In the genomic region with DNA sequence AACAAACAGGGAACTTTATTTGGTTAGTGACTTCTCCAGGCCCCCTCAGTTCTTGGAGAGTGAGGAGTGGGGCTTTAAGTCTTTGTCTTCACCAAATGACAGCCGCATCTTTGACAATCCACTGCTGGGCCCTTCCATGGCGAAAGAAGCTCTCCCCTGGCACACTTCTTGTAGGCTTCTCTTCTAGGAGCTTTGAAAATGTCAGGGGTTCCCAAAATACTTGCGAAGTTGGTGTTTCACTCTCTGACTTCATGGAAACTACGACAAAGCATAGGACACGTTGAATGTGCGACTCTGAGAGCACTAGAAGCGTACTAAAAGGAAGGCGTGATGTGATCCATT, we compare ENCODE assay signal across 8 mouse cellular contexts. TPM values are rescaled to one million over a fixed set of nuclear protein-coding genes. Genes with fewer than 3 reads are reported as not detected.
DNase-seq lines count a peak whose midpoint lies in the region; ATAC-seq and TF ChIP-seq lines count a peak whose summit lies in the region.

No protein-coding gene starts in this region.

- no peaks in the 10 kb centered on the region for H3K36me3 ChIP-seq in embryonic facial prominence, embryonic 12.5 days
- no peaks in the 10 kb centered on the region for H3K36me3 ChIP-seq in hindbrain, postnatal 0 days (ENCODE audit: insufficient read depth, low read length)
- H3K36me3 ChIP-seq in midbrain, postnatal 0 days (ENCODE audit: insufficient read depth, low read length): no peaks in the 10 kb centered on the region

- peaks cover 6% of the 10 kb centered on the region; the same call in 1 of the 2 replicates for H3K4me1 ChIP-seq in embryonic facial prominence, embryonic 12.5 days
- H3K4me1 ChIP-seq in hindbrain, postnatal 0 days (ENCODE audit: insufficient read depth, low read length): no peaks in the 10 kb centered on the region; the same call in 1 of the 2 replicates
- H3K4me1 ChIP-seq in midbrain, postnatal 0 days (ENCODE audit: insufficient read depth, low read length): no peaks in the 10 kb centered on the region

- H3K27me3 ChIP-seq in embryonic facial prominence, embryonic 12.5 days: no peaks in the 10 kb centered on the region
- H3K27me3 ChIP-seq in hindbrain, postnatal 0 days (ENCODE audit: insufficient read depth, low read length): no peaks in the 10 kb centered on the region
- no peaks in the 10 kb centered on the region for H3K27me3 ChIP-seq in midbrain, postnatal 0 days (ENCODE audit: insufficient read depth, low read length)

- H3K9ac ChIP-seq in embryonic facial prominence, embryonic 12.5 days: peak overlapping the region; percentile 64
- peak overlapping the region; percentile 86 for H3K9ac ChIP-seq in hindbrain, postnatal 0 days (replicated peaks; ENCODE audit: low read length)
- H3K9ac ChIP-seq in midbrain, postnatal 0 days (replicated peaks; ENCODE audit: low read length, poor library complexity, severe bottlenecking): peak overlapping the region; percentile 91; the same call in 1 of the 2 replicates

- H3K4me3 ChIP-seq in layer of hippocampus, adult 2 months: peak overlapping the region; percentile 96
- H3K4me3 ChIP-seq in embryonic facial prominence, embryonic 12.5 days: peak overlapping the region; percentile 56
- H3K4me3 ChIP-seq in hindbrain, postnatal 0 days (ENCODE audit: low read length): peak overlapping the region; percentile 81
- peak overlapping the region; percentile 73 for H3K4me3 ChIP-seq in midbrain, postnatal 0 days (ENCODE audit: low read depth, low read length)

- no peak for TF ChIP-seq CTCF in layer of hippocampus, adult 2 months (conservative IDR thresholded peaks at IDR 0.05)
- TF ChIP-seq CTCF in hindbrain, postnatal 0 days (IDR thresholded peaks at IDR 0.05; ENCODE audit: low read depth): no peak
- no peak for TF ChIP-seq CTCF in midbrain, postnatal 0 days (IDR thresholded peaks at IDR 0.05)

- 19% methylated on average over 8 of the region's 8 CpGs for WGBS in embryonic facial prominence, embryonic 12.5 days
- WGBS in hindbrain, postnatal 0 days: 16% methylated on average over 8 of the region's 8 CpGs
- WGBS in midbrain, postnatal 0 days: 17% methylated on average over 8 of the region's 8 CpGs

- peak overlapping the region; percentile 67; the same call in 1 of the 2 replicates for H3K27ac ChIP-seq in layer of hippocampus, adult 2 months
- H3K27ac ChIP-seq in embryonic facial prominence, embryonic 12.5 days: peak overlapping the region; percentile 98
- peak overlapping the region; percentile 92 for H3K27ac ChIP-seq in hindbrain, postnatal 0 days
- peak overlapping the region; percentile 90 for H3K27ac ChIP-seq in midbrain, postnatal 0 days (ENCODE audit: low read depth, low read length)

- H3K4me2 ChIP-seq in embryonic facial prominence, embryonic 12.5 days (replicated peaks): peak overlapping the region; percentile 57
- H3K4me2 ChIP-seq in hindbrain, postnatal 0 days (ENCODE audit: low read depth, low read length): peak overlapping the region; percentile 65
- peak overlapping the region; percentile 55 for H3K4me2 ChIP-seq in midbrain, postnatal 0 days (ENCODE audit: low read depth, low read length, poor library complexity, severe bottlenecking)

- no peak for ATAC-seq in embryonic facial prominence, embryonic 12.5 days (ENCODE audit: insufficient number of reproducible peaks, insufficient read depth, low FRiP score, low TSS enrichment)
- ATAC-seq in hindbrain, postnatal 0 days: no peak
- no peak; the same call in 1 of the 2 replicates for ATAC-seq in midbrain, postnatal 0 days (ENCODE audit: low FRiP score)

- no peaks in the 10 kb centered on the region for H3K9me3 ChIP-seq in embryonic facial prominence, embryonic 12.5 days
- no peaks in the 10 kb centered on the region for H3K9me3 ChIP-seq in hindbrain, postnatal 0 days (ENCODE audit: low read length)
- H3K9me3 ChIP-seq in midbrain, postnatal 0 days (ENCODE audit: low read length): no peaks in the 10 kb centered on the region

- no peak for DNase-seq in layer of hippocampus, adult 2 months (ENCODE audit: low spot score in 2 of 2)
- no peak for DNase-seq in layer of hippocampus, adult 9-11 months
- DNase-seq in hindbrain, postnatal 0 days (ENCODE audit: low spot score): no peak
- DNase-seq in midbrain, postnatal 0 days (ENCODE audit: low spot score): peak; percentile 19
- no peak for DNase-seq in adrenal gland, postnatal 14 days
- DNase-seq in retina, postnatal 1 day: no peak
- no peak for DNase-seq in frontal cortex, postnatal 10 days (ENCODE audit: low spot score in 2 of 2)

RNA-seq across cellular contexts. Expression of a gene that starts 0.4 kb away (rescaled TPM):
- total RNA-seq in layer of hippocampus, adult 2 months (2021): 10 to 100 TPM; 85.2 to 90.8 TPM
- polyA plus RNA-seq in embryonic facial prominence, embryonic 12.5 days (2016; fragmentation: Nextera tagmentation; extraction: Ambion mirVana): 21.5 and 21.9 TPM in 2 replicates
- 35.6 and 43.5 TPM in 2 replicates for total RNA-seq in hindbrain, postnatal 0 days (2014; rRNA removed)
- polyA plus RNA-seq in hindbrain, postnatal 0 days (2015; fragmentation: Nextera tagmentation; extraction: Ambion mirVana): 29.7 and 30.7 TPM in 2 replicates
- 39.3 and 58.5 TPM in 2 replicates for total RNA-seq in midbrain, postnatal 0 days (2014; rRNA removed)
- polyA plus RNA-seq in midbrain, postnatal 0 days (2015; fragmentation: Nextera tagmentation; extraction: Ambion mirVana): 30.0 and 34.5 TPM in 2 replicates
- 50.1 and 51.5 TPM in 2 replicates for total RNA-seq in adrenal gland, postnatal 14 days (2021)

RNA-seq across cellular contexts. Expression of a gene that starts 18.4 kb away (rescaled TPM):
- total RNA-seq in layer of hippocampus, adult 2 months (2021): not detected
- polyA plus RNA-seq in embryonic facial prominence, embryonic 12.5 days (2016; fragmentation: Nextera tagmentation; extraction: Ambion mirVana): 0.39 TPM in 1 of 2 replicates, not detected in the other
- not detected in 2 replicates for total RNA-seq in hindbrain, postnatal 0 days (2014; rRNA removed)
- polyA plus RNA-seq in hindbrain, postnatal 0 days (2015; fragmentation: Nextera tagmentation; extraction: Ambion mirVana): 0.42 and 0.59 TPM in 2 replicates
- 0.11 TPM in 1 of 2 replicates, not detected in the other for total RNA-seq in midbrain, postnatal 0 days (2014; rRNA removed)
- polyA plus RNA-seq in midbrain, postnatal 0 days (2015; fragmentation: Nextera tagmentation; extraction: Ambion mirVana): 0.59 and 0.67 TPM in 2 replicates
- total RNA-seq in adrenal gland, postnatal 14 days (2021): not detected in 2 replicates
